Mouse (Mus musculus): ENCODE results near the gene Msx3. TPM values are rescaled to one million over a fixed set of nuclear protein-coding genes. Genes with fewer than 3 reads are reported as not detected.

Msx3 gene
- total RNA-seq, 2 experiments from 2014 or later: not detected

DNA sequence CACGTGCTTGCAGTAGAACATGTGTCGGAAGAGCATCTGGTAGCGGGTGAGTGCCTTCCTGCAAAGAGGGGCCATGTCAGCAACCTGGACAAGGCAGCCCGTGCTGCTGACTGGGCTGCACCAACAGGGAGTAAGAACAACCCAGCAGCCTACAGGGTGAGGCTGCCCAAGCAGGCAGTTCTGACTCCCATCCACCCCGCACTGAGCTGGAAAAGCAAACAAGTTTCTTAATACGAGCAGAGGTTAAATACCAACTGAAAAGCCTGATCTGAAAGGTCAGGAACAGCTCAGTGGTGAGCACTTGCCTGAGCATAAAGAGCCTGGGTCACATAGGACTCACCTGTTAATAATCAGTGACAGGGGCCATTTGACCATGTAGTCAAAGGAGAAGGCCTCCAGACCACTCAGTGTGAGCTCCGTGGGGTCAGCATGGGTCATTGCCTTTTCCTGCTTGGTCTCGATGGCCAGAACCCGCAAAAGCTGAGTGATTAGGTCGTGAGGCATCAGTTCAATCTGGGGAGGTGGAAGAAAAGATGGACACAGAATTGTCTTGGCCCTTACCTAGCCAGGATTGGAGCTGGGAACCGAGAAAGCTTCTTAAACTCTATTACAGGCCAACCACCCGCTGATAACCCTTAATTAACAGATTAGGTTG lies 47.7 kb downstream of the Msx3 start:
- intact Hi-C loops (cut with DNase I): no loop called here
- Histone ChIP-seq H3K4me3 (no peak overlapping the region), H3K27ac (no peak overlapping the region)
- no peak for DNase-seq
- no peak for TF ChIP-seq CTCF (IDR thresholded peaks at IDR 0.05)

DNA sequence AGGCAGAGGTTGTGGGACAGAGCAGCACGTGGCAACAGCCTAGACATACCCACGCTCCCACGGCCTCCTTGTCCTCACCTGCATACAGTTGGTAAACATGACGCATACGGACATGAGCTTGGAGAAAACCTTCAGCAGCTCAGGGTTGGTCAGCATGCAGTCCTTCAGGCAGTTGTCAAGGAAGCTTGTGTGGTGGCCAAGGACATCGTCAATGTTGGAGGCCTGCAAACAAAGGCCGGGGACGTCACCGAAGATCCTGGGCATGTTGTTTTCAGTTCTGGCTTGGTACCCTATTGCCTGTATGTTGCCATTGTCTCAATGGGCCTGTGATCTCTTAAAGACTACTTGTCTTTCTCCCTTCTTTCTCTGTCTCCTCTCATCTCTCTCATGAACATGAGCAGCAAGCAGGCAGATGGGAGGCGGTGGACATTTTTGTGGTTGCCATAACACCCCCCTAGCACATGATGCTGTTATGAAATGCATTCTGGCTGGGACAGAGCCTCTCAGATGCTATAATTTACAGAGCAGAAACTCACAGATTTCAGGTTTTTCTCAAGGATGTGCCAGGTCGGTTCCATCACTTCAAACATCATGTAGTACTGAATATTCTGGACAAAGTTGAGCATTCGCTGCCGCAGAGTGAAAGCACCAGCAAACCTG lies 50.1 kb downstream of the Msx3 start:
- H3K4me3 ChIP-seq: no peak overlapping the region
- H3K27ac ChIP-seq: no peak overlapping the region
- DNase-seq: no peak
- no peak for TF ChIP-seq CTCF (IDR thresholded peaks at IDR 0.05)
- intact Hi-C loops (cut with DNase I): no loop called here

Other genes with a start within 250 kb of the Msx3 start
- under 1 TPM in 1 of 2 experiments, not detected in 1; 0.08 TPM for gene Adgra1, start 214.9 kb downstream of the Msx3 start, total RNA-seq (2021)
- not detected for gene Kndc1, start 154.4 kb downstream of the Msx3 start, total RNA-seq (2021)
- not detected for gene Utf1, start 105.3 kb downstream of the Msx3 start, total RNA-seq (2021)
- not detected for gene 6430531B16Rik, start 70.3 kb downstream of the Msx3 start, total RNA-seq (2021)
- under 1 TPM; 0.39 to 0.43 TPM for gene Adam8, start 56.5 kb downstream of the Msx3 start, total RNA-seq (2021)
- gene Zfp511, start 12.7 kb downstream of the Msx3 start, total RNA-seq (2021): 1 to 10 TPM; 8.4 to 8.6 TPM
- 10 to 100 TPM; 19.7 to 23.5 TPM for gene Tubgcp2, start 12.4 kb downstream of the Msx3 start, total RNA-seq (2021)
- gene Caly, start 33.5 kb upstream of the Msx3 start, total RNA-seq (2021): under 1 TPM in 1 of 2 experiments, not detected in 1; 0.20 TPM
- gene Prap1, start 44.3 kb upstream of the Msx3 start, total RNA-seq (2021): not detected
- gene Fuom, start 53.4 kb upstream of the Msx3 start, total RNA-seq (2021): 10 to 100 TPM; 35.2 to 52.0 TPM
- gene Paox, start 66.7 kb upstream of the Msx3 start, total RNA-seq (2021): 1 to 10 TPM; 3.6 to 5.1 TPM
- gene Echs1, start 67.4 kb upstream of the Msx3 start, total RNA-seq (2021): 100 to 1,000 TPM; 116 to 201 TPM
- gene Mtg1, start 88.5 kb upstream of the Msx3 start, total RNA-seq (2021): 10 to 100 TPM; 26.5 to 33.2 TPM
- gene Sprn, start 105.8 kb upstream of the Msx3 start, total RNA-seq (2021): under 1 TPM; 0.13 to 0.50 TPM
- gene Olfr522, start 115.7 kb upstream of the Msx3 start, total RNA-seq (2021): not detected
- not detected for gene Olfr523, start 124.1 kb upstream of the Msx3 start, total RNA-seq (2021)
- not detected for gene Olfr524, start 156.9 kb upstream of the Msx3 start, total RNA-seq (2021)
- not detected for gene Cd163l1, start 169.2 kb upstream of the Msx3 start, total RNA-seq (2021)
- gene 5830411N06Rik, start 198.2 kb upstream of the Msx3 start, total RNA-seq (2021): not detected